Mouse (Mus musculus) embryonic stem cell, embryonic (primary cell): Measurements from ENCODE around the gene Slc29a4.

Source experiments
- CTCF ChIA-PET, 4 experiments: fragments of 300-600 bp in 2 of 4; fragments of 350-600 bp in 2 of 4; sonication (Branson Sonifier 250); formaldehyde crosslinking; loops; one replicate each; lab custom pipeline; 2022; ENCODE audit warnings: inconsistent platforms in 2 of 4; lab: Charles Lee
- POLR2A ChIA-PET, 4 experiments: fragments of 300-600 bp in 2 of 4; fragments of 350-600 bp in 2 of 4; sonication (Branson Sonifier 250); formaldehyde crosslinking; loops; one replicate each; lab custom pipeline; 2022; ENCODE audit warnings: antibody characterized with exemption in 4 of 4, inconsistent platforms in 1 of 4; lab: Charles Lee

The Slc29a4 gene

DNA sequence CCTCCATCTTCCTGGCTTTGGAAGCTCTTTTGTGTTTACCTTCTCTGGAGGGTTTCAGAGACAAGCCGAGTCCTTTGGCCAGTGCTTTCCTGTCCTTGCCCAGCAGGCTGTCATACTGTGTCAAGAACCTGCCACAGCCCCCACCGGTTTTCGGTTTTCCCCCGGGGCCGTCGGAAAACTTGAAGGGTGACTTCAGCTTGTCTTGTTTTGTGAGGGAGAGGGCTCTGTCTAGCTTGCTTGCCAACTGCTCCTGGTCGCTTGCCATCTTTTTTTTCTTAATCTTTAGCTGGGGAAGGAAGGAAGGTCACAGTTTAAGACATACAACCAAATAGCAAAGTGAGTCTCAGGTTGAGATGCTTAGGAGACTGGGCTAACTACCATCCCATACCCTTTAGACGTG, 67.5 kb downstream of the Slc29a4 start:
- ChIA-PET POLR2A (interaction anchor here in 1 of 4 experiments (1.0 kb wide), 1 partner anchor 14 kb away, joined by 3 read pairs; no protein-coding TSS in a partner anchor), CTCF (interaction anchor here in 1 of 4 experiments (0.7 kb wide), 1 partner anchor 61 kb away, joined by 3 read pairs; no protein-coding TSS in a partner anchor)

DNA sequence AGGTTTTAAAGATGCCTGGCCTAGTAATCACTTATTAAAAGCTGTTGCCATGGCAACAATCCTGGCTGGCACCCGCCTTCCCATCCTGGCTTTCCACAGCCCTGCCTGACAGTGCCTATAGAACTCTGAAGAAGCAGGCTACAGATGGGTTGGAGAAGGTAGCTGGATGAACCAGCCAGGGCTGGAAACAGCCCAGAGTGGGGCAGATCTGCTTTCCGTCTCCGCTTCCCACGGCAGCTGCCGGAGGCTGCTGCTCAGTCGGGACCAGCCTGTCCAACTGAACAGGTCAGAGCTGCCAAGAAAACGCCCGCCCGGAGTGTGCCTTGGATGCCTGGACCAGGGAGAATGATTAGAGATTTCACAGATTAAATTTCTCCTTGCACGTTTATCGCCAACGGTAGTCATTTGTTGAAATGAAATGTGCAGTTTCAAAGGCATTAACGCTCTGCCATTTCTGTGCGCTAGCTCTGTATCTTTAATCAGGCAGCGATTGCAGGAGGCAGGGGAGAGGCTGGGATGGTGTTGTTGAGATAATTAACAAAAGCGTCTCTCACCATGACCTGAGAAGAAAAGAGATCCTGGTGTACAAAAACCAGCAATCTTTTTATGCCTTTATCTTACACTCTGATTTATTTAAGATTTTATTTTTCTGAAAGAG, 69.1 kb downstream of the Slc29a4 start:
- ChIA-PET CTCF (interaction anchor here in 1 of 4 experiments (0.5 kb wide), 1 partner anchor 1421 kb away, joined by 3 read pairs; no protein-coding TSS in a partner anchor), POLR2A (interaction anchor here in 1 of 4 experiments (1.2 to 1.6 kb wide), 2 partner anchors 11 to 58 kb away, joined by 3 read pairs; no protein-coding TSS in a partner anchor)

DNA sequence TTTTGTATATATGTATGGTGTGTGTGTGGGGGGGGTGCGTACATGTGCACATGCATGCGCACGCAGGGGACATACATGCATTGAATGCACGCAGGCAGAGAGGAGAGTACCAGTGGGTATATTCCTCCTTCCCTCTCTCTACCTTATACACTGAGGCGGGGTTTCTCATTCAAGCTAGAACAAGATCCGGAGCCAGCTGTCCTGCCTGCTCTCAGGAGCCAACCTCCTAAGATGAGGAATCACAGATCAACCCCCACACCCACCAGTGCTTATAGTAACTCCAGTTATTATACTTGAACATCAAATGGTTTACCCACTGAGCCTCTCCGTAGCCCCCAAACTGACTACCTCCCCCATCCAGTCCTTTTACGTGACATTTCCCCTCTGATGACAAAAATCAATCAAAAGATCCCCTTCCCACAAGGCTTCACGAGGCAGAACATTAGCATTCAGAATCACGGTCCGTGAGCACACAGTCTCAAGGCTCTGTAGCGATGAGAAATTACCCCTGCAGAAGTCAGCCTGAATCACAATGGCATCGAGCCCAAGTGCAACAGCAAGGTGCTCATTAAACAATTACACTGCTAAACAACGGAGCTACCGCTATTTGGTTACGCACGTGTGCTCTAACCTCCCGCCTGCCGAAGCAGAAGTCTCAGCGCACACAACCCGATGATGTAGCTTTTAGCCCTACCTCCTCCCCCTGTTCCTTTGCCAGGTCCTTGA, 69.9 kb downstream of the Slc29a4 start:
- ChIA-PET POLR2A (interaction anchor here in 3 of 4 experiments (0.6 to 1.6 kb wide), 6 partner anchors 10 to 140 kb away, joined by 3 to 4 read pairs (median 3); no protein-coding TSS in a partner anchor), CTCF (no interaction called here)

DNA sequence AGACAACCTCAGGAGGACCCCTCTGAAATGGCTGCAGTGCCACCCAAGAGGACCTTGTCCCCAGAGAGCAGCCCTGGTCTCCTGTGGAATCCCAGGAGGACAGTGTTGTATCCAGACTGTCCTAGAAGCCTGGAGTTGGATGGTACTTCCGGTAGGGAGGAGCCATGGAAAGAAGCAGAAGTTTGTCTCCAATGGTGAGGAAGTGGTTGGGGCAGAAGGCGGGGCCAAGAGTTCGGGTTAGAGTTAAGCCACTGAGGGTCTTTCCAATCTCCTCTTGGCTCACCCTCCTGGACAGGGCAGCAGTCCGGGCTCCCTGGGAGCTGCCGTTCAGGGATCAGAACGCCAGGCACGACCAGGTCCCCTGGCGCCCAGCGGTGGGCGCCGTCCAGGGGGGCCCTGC, 72.0 kb downstream of the Slc29a4 start:
- ChIA-PET CTCF (interaction anchor here in 2 of 4 experiments (0.5 to 1.0 kb wide), 3 partner anchors 14 to 198 kb away, joined by 3 read pairs; no protein-coding TSS in a partner anchor), POLR2A (interaction anchor here in 3 of 4 experiments (0.6 to 1.9 kb wide), 9 partner anchors 8 to 1453 kb away, joined by 3 to 6 read pairs (median 4); partner anchors contain the start of gene Actb (in 1 of the 3))

DNA sequence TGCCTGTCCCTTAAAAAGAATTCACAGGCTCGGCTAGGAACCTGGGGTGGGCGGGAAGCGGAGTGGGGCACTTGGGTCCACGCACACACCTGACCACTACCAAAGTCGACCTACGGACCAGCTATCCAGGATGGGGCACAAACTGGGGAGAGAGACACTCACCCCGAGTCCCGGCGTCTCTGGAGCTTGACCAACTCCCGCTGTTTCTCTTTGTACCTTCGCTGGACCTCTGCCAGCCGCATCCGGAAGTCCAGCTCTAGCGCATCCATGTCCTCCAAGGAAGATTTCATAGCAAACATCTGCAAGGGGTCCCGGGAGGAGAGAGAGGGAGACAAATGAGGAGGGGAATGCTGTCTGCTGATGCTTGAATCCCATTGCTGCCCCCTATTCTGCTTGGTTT, 72.6 kb downstream of the Slc29a4 start:
- POLR2A ChIA-PET = interaction anchor here in 1 of 4 experiments (0.8 to 1.9 kb wide), 4 partner anchors 13 to 141 kb away, joined by 3 to 6 read pairs (median 4); partner anchors contain the start of gene Actb

DNA sequence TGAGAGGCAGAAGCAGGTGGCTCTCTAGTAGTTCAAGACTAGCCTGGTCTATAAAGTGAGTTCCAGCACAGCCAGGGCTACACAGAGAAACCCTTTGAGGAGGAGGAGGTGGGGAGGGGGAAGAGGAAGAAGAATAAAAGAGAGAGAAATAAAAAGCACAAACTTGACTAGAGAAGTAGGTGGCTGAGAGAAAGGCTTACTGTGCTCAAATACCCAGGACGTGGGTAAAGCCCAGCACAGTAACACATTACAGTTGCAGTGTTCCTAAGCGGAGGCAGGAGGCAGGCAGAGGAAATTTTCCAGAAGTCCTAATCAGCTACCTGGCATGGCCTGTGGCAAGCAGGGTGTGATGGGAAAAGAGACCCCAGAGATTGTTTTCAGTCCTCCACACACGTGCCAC, 74.4 kb downstream of the Slc29a4 start:
- POLR2A ChIA-PET = interaction anchor here in 3 of 4 experiments (1.2 to 1.6 kb wide), 4 partner anchors 12 to 396 kb away, joined by 3 to 4 read pairs (median 4); no protein-coding TSS in a partner anchor
- CTCF ChIA-PET = interaction anchor here in 3 of 4 experiments (0.6 to 2.0 kb wide), 3 partner anchors 53 to 183 kb away, joined by 3 to 12 read pairs (median 3); no protein-coding TSS in a partner anchor

More for the DNA sequence above, 72.6 kb downstream of the Slc29a4 start:
- CTCF ChIA-PET = interaction anchor here in 2 of 4 experiments (0.5 to 0.9 kb wide), 4 partner anchors 47 to 172 kb away, joined by 3 to 12 read pairs (median 3); no protein-coding TSS in a partner anchor

DNA sequence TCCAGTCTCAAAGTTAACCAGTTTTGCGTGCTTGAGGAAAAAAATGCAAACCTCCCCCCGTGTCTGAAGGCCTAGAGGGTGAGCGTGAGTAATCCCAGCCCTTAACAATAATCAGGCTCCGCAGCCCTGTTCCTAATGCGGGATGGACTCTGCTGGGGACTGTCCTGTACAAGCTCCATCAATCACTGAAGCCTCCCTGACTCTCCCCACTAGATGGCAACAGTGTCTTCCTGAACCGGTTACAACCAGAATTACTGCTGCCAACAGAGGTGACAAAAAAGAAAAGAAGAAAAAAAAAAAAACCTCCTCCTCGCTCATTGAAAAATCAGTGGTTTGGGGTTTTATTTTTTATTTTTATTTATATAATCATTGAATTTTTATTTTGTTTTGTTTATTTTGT, 75.6 kb downstream of the Slc29a4 start:
- ChIA-PET CTCF (interaction anchor here (0.5 to 2.0 kb wide), 29 partner anchors 14 to 113 kb away, joined by 3 to 12 read pairs (median 4); no protein-coding TSS in a partner anchor), POLR2A (interaction anchor here in 3 of 4 experiments (0.7 to 2.2 kb wide), 16 partner anchors 11 to 397 kb away, joined by 3 to 6 read pairs (median 4); partner anchors contain the start of gene Tnrc18 (in 1 of the 3))

DNA sequence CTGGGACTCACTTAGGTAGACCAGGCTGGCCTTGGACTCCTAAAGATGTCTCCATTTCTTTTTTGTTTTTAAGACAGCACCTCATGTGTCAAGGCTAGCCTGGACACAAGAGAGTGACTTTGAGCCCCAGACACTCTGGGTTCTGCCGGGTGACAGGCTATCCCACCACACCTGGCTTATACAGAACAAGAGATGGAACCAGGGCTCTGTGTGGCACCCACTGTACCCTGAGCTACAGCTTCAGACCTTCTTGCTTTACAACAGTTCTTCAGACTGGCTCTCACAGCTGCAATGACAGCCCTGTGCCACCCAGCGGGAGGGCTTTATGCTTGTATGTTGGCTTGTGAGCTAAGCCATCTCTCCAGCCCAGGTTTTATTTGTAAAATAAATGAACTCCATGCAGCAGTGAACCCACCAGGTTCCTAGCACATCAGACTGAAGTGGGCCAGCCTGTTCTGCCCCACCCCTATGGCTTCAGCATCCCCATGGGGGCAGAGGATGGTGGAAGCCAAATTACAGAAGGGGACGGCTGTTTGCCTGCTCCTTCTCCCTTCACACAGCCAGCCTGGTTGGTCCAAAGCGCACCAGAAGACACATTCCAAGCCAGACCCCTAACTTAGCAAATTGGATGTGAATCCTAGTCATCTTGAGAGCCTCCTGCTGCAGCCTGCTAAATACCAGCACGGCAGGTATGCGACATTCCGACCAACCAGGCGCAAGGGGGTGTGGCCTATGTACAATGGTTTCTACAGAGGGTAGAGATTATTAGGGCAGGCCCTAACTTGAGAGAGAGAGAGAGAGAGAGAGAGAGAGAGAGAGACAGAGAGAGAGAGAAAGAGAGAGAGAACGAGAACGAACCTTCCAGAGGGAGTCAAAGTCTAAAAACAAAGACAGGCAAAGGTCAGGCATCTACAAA, 76.3 kb downstream of the Slc29a4 start:
- POLR2A ChIA-PET = interaction anchor here in 3 of 4 experiments (0.7 to 2.2 kb wide), 14 partner anchors 10 to 137 kb away, joined by 3 to 6 read pairs (median 4); partner anchors contain the start of gene Tnrc18 (in 1 of the 3)
- CTCF ChIA-PET = interaction anchor here (0.7 to 2.0 kb wide), 20 partner anchors 13 to 111 kb away, joined by 3 to 12 read pairs (median 4); no protein-coding TSS in a partner anchor

DNA sequence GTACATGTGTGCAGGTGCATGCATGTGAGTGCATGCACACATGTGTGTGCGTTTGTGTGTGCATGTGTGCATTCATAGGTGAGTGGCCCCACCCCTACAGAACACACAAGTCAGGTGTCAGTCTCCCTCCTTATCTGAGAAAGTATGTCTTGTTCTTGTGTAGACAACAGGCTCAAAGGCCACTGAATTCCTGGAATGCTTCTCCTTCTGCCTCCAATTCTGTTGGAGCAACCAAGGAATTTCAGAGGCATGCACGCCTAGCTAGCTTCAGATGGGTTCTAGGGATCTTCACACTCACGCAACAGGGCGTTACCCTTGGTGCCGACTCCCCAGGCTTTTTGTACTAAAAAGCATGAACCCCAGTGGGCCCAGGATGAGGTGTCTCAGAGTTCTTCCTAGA, 77.3 kb downstream of the Slc29a4 start:
- CTCF ChIA-PET = interaction anchor here in 1 of 4 experiments (1.2 kb wide), 1 partner anchor 54 kb away, joined by 3 read pairs; no protein-coding TSS in a partner anchor
- POLR2A ChIA-PET = interaction anchor here in 1 of 4 experiments (1.0 kb wide), 1 partner anchor 11 kb away, joined by 5 read pairs; no protein-coding TSS in a partner anchor

DNA sequence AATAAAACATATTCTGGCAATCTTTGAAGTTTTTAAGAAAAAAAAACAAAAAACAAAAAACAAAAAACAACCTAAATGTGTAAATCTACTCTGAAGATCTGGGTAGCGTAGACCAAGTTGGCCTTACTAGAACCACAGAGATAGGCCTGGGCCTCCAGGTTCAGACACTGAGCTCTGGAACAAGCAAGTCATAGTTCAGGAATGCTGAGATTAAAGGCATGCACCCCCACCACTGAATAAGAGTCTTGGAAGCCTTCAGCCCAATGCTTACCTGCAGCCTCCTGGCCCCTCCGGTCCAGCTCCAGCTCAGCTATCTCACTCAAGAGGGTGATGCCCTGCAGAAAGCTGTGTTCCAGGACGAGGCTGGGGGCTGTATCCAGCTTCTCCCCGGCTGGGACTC, 78.7 kb downstream of the Slc29a4 start:
- POLR2A ChIA-PET = interaction anchor here in 2 of 4 experiments (0.6 to 1.4 kb wide), 3 partner anchors 124 to 168 kb away, joined by 3 read pairs; partner anchors contain the start of genes Actb (in 1 of the 2) and Fbxl18 (in 1 of the 2)
- CTCF ChIA-PET = interaction anchor here in 3 of 4 experiments (0.6 to 1.7 kb wide), 5 partner anchors 16 to 108 kb away, joined by 3 to 5 read pairs (median 5); no protein-coding TSS in a partner anchor

DNA sequence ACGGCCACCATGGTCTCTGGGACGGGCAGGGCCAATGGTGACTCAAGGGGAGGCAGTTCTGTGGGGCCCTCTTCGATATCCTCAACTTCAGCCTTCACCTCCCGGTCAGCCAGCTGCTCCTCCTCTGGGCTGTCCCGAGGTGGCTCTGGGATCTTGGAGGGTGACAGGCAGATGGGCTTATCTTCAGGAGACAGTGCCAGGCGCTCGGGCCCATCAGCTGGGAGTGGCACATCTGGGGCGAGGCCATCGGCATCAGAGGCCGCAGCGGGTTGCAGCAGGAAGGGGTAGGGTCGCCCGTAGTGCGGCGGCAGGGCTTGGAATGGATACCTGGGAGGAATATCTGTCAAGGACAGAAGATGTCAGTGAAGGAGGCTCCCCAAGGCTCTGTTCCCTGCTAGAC, 79.7 kb downstream of the Slc29a4 start:
- POLR2A ChIA-PET = interaction anchor here in 2 of 4 experiments (0.5 to 1.4 kb wide), 5 partner anchors 8 to 167 kb away, joined by 3 to 5 read pairs (median 3); partner anchors contain the start of genes Tnrc18 (in 2 of the 2) and Slc29a4 (in 1 of the 2)
- CTCF ChIA-PET = interaction anchor here in 3 of 4 experiments (0.7 to 1.7 kb wide), 3 partner anchors 15 to 85 kb away, joined by 3 to 5 read pairs (median 5); no protein-coding TSS in a partner anchor
